Mouse (Mus musculus) myocyte (in vitro differentiated cells): ENCODE results near the gene Aebp2.

Experiments
- MAX ChIP-seq: IDR thresholded peaks from one replicate; pipeline ENCODE4 v1.6.1; 2011; ENCODE audit warnings: low read depth, mild to moderate bottlenecking, control low read depth
- MYOD1 ChIP-seq, 3 experiments: IDR thresholded peaks; one replicate each; pipeline ENCODE4 v1.6.1; 2011; ENCODE audit warnings: control low read depth in 2 of 3, low read depth in 2 of 3, mild to moderate bottlenecking in 2 of 3, moderate library complexity in 1 of 3; ENCODE audit not compliant: insufficient read length in 2 of 3, control insufficient read depth in 1 of 3
- POLR2A ChIP-seq: IDR thresholded peaks from one replicate; pipeline ENCODE4 v1.6.1; 2011; ENCODE audit warnings: low read depth, mild to moderate bottlenecking, control low read depth, moderate library complexity; ENCODE audit not compliant: insufficient read length
- POLR2AphosphoS2 ChIP-seq: IDR thresholded peaks from one replicate; pipeline ENCODE4 v1.6.1; 2011; ENCODE audit warnings: low read depth, control low read depth; ENCODE audit not compliant: insufficient read length
- USF1 ChIP-seq: IDR thresholded peaks from one replicate; pipeline ENCODE4 v1.6.1; 2011; ENCODE audit warnings: low read depth, mild to moderate bottlenecking, control low read depth, moderate library complexity

- TF ChIP-seq POLR2A (no peak), POLR2AphosphoS2 (no peak), MYOD1 (IDR thresholded peaks at IDR 0.05; ENCODE audit: control insufficient read depth in 1 of 3, insufficient read length in 2 of 3, low read depth in 2 of 3) (no peak), MAX (no peak), USF1 (no peak)
These were observed 16.7 kb upstream of the Aebp2 start for GRCm38 (mm10) chr6:140605732-140606131.
